In genomic region chr9:83547830-83548689, GRCm38 (mm10) we compare ENCODE assay signal across 8 mouse cellular contexts. TPM values are rescaled to one million over a fixed set of nuclear protein-coding genes. Genes with fewer than 3 reads are reported as not detected.
DNase-seq lines count a peak whose midpoint lies in the region; ATAC-seq and TF ChIP-seq lines count a peak whose summit lies in the region.

Gene Sh3bgrl2, plus strand, starts transcription at chr9:83548327.

- peaks cover 28% of the 10 kb centered on the region for H3K27me3 ChIP-seq in hindbrain, embryonic 10.5 days (ENCODE audit: insufficient read depth, poor library complexity, severe bottlenecking)
- H3K27me3 ChIP-seq in lung, embryonic 14.5 days (ENCODE audit: insufficient read depth, low read length), result no peaks in the 10 kb centered on the region

- H3K4me2 ChIP-seq in lung, embryonic 14.5 days, result peak within 1 kb of the TSS; percentile 76

- peak within 1 kb of the TSS; percentile 70 for H3K4me3 ChIP-seq in hindbrain, embryonic 10.5 days
- H3K4me3 ChIP-seq in lung, embryonic 14.5 days (ENCODE audit: low read depth, low read length), result peak within 1 kb of the TSS; percentile 67

- peak; percentile 58 for DNase-seq in MN1 (ENCODE audit: low spot score)
- DNase-seq in cerebellum, adult 8-10 months, result peak; percentile 89
- DNase-seq in frontal cortex, adult 2 months (ENCODE audit: extremely low spot score in 1 of 2, low spot score in 1 of 2), result peak; percentile 55 to 84
- peak; percentile 84 for DNase-seq in hindbrain, embryonic 10.5 days (ENCODE audit: low spot score)
- DNase-seq in layer of hippocampus, adult 9-10 months (ENCODE audit: low spot score), result peak; percentile 54
- DNase-seq in lung, embryonic 14.5 days, result peak; percentile 91
- DNase-seq in testis, postnatal 10 days (ENCODE audit: low spot score), result peak; percentile 90

- peaks cover 8% of the 10 kb centered on the region; the same call in 1 of the 2 replicates for H3K4me1 ChIP-seq in hindbrain, embryonic 10.5 days (replicated peaks)
- no peaks in the 10 kb centered on the region for H3K4me1 ChIP-seq in lung, embryonic 14.5 days (ENCODE audit: insufficient read depth)

- no peaks in the 10 kb centered on the region for H3K36me3 ChIP-seq in hindbrain, embryonic 10.5 days
- H3K36me3 ChIP-seq in lung, embryonic 14.5 days (ENCODE audit: insufficient read depth), result no peaks in the 10 kb centered on the region

- ATAC-seq in lung, embryonic 14.5 days (ENCODE audit: insufficient read depth), result peak; percentile 96
- 0 out of 2 replicates have a peak, but pooled peaks have one; percentile 18 for ATAC-seq in neutrophil, adult 5-6 weeks (ENCODE audit: extremely low read depth, insufficient number of reproducible peaks, low FRiP score, poor library complexity, severe bottlenecking)

- H3K9me3 ChIP-seq in hindbrain, embryonic 10.5 days, result no peaks in the 10 kb centered on the region
- no peaks in the 10 kb centered on the region for H3K9me3 ChIP-seq in lung, embryonic 14.5 days (ENCODE audit: low read depth, low read length)

- H3K27ac ChIP-seq in hindbrain, embryonic 10.5 days, result peak within 1 kb of the TSS; percentile 85
- 0 out of 2 replicates have a peak within 1 kb of the TSS, but pooled peaks have one; percentile 50 for H3K27ac ChIP-seq in lung, embryonic 14.5 days (ENCODE audit: low read depth)

- TF ChIP-seq CTCF in lung, embryonic 14.5 days (IDR thresholded peaks at IDR 0.05; ENCODE audit: low read depth), result no peak

- peak within 1 kb of the TSS; percentile 61 for H3K9ac ChIP-seq in lung, embryonic 14.5 days

- 2% methylated on average over 76 of the region's 76 CpGs for WGBS in hindbrain, embryonic 10.5 days
- 2% methylated on average over 76 of the region's 76 CpGs for WGBS in lung, embryonic 14.5 days

RNA-seq across cellular contexts. Expression of gene Sh3bgrl2, which starts in this region (rescaled TPM):
- polyA plus RNA-seq in frontal cortex, adult 2 months (2012; rRNA removed), result 41.9 and 42.8 TPM in 2 replicates
- 5.6 and 10.1 TPM in 2 replicates for polyA plus RNA-seq in hindbrain, embryonic 10.5 days (2016; fragmentation: Nextera tagmentation; extraction: Ambion mirVana)
- 56.7 and 59.4 TPM in 2 replicates for polyA plus RNA-seq in lung, embryonic 14.5 days (2014; fragmentation: Nextera tagmentation; extraction: Ambion mirVana)
- 4.7 and 6.1 TPM in 2 replicates for total RNA-seq in neutrophil, adult 5-6 weeks (2017)

Comparison
In these comparisons a context has a peak if more than half of its experiments do, and no peak if none do; other contexts are left out.
1. Peak in every context shown above with its lines: DNase-seq, ATAC-seq, H3K4me3 ChIP-seq and H3K27ac ChIP-seq.